Mouse (Mus musculus): ENCODE measurements around the gene Vmn2r88. TPM values are rescaled to one million over a fixed set of nuclear protein-coding genes. Genes with fewer than 3 reads are reported as not detected.
"Not testable (repeated sequence)": the region's sequence is repeated elsewhere in the genome, so short reads cannot be mapped to it uniquely, and the experiment has no call there.

The Vmn2r88 gene
- polyA plus RNA-seq, 1 experiment from 2014 or later = not detected

DNA sequence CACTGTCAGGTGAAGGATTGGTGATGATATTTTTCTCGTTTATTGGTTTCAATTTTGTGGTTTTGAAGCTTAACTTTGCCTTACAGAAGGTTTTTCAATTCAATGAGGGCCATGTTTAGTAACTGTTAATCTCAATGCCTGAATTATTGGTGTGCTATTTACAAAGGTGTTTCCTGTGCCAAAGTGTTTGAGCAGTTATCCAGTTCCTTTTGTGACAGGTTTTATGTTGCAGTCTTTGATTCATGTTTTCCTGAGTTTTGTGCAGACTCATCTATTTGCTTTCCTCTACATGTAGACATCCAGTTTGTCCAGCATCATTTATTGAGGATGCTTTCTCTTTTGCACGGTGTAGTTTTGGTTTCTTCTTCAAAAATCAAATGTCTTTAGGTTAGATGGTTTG lies 13.3 kb downstream of the Vmn2r88 start:
- Histone ChIP-seq H3K27me3 (replicated peaks; ENCODE audit: insufficient read depth, low read length) (no peaks in the 10 kb centered on the region), H3K9ac (replicated peaks; ENCODE audit: low read depth) (no peak overlapping the region), H3K36me3 (ENCODE audit: insufficient read depth, low read length) (no peaks in the 10 kb centered on the region), H3K27ac (ENCODE audit: low read length) (no peak overlapping the region), H3K4me3 (ENCODE audit: low read depth, low read length) (no peak overlapping the region), H3K4me2 (replicated peaks; ENCODE audit: low read depth, low read length) (no peak overlapping the region), H3K4me1 (ENCODE audit: insufficient read depth, low read depth, low read length) (no peaks in the 10 kb centered on the region), H3K9me3 (ENCODE audit: low read length) (no peaks in the 10 kb centered on the region)
- DNase-seq (ENCODE audit: low spot score) (no peak), ATAC-seq (no peak)
- 57% methylated on average over 2 of the region's 2 CpGs for WGBS
- TF ChIP-seq CTCF (IDR thresholded peaks at IDR 0.05) (no peak), EP300 (IDR thresholded peaks at IDR 0.05) (no peak)

DNA sequence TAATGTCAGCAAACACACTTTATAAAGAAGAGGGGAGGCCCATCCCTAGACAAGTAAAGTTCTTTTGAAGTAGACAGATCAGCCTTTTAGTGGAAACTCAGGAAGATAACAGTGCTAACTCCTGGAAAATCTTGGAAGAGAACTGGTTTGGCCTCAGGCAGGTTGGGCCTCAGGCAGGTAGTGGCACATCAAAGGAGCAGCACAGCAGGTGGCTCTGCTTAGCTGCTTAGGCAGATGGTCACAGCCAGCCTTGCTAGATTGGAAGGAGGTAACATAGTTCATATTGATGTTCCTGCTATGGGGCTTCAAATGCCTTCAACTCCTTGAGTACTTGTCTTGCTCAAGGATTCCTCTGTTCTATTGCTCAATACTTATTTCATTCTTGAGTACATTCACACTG lies 19.5 kb downstream of the Vmn2r88 start:
- not testable (repeated sequence) for DNase-seq (ENCODE audit: low spot score); H3K4me1 ChIP-seq (ENCODE audit: insufficient read depth, low read depth, low read length)

DNA sequence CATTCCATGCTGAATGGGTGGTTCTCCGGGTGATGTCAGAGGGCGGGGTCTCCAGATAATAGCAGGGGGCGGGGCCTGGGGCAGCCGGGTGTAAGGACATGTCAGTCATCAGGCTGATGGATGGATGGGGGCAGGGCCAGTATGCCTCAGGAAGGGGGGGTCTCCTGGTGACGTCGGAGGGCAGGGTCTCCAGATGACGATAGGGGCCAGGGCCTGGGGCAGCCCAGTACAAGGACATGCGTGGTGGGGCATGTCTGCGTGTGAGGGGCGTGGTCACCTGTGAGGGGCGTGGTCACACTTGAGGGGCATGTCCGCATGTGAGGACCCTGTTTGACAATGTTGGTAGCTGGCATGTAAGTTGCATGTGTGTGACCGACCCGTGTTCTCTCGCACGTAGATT lies 23.9 kb downstream of the Vmn2r88 start:
- Histone ChIP-seq H3K36me3 (ENCODE audit: insufficient read depth, low read length) (no peaks in the 10 kb centered on the region), H3K27ac (ENCODE audit: low read length) (no peak overlapping the region), H3K4me3 (ENCODE audit: low read depth, low read length) (no peak overlapping the region), H3K4me2 (replicated peaks; ENCODE audit: low read depth, low read length) (no peak overlapping the region), H3K9me3 (ENCODE audit: low read length) (no peaks in the 10 kb centered on the region), H3K27me3 (replicated peaks; ENCODE audit: insufficient read depth, low read length) (no peaks in the 10 kb centered on the region), H3K4me1 (ENCODE audit: insufficient read depth, low read depth, low read length) (no peaks in the 10 kb centered on the region), H3K9ac (replicated peaks; ENCODE audit: low read depth) (no peak overlapping the region)
- DNase-seq (ENCODE audit: low spot score) = no peak
- 90% methylated on average over 16 of the region's 16 CpGs for WGBS
- TF ChIP-seq CTCF (IDR thresholded peaks at IDR 0.05) (no peak), EP300 (IDR thresholded peaks at IDR 0.05) (no peak)
- ATAC-seq = no peak

More for the DNA sequence above, 19.5 kb downstream of the Vmn2r88 start:
- H3K27me3 ChIP-seq (replicated peaks; ENCODE audit: insufficient read depth, low read length); ATAC-seq; H3K9ac ChIP-seq (replicated peaks; ENCODE audit: low read depth); H3K9me3 ChIP-seq (ENCODE audit: low read length); H3K36me3 ChIP-seq (ENCODE audit: insufficient read depth, low read length); H3K4me3 ChIP-seq (ENCODE audit: low read depth, low read length); H3K27ac ChIP-seq (ENCODE audit: low read length); H3K4me2 ChIP-seq (replicated peaks; ENCODE audit: low read depth, low read length): not testable (repeated sequence)

DNA sequence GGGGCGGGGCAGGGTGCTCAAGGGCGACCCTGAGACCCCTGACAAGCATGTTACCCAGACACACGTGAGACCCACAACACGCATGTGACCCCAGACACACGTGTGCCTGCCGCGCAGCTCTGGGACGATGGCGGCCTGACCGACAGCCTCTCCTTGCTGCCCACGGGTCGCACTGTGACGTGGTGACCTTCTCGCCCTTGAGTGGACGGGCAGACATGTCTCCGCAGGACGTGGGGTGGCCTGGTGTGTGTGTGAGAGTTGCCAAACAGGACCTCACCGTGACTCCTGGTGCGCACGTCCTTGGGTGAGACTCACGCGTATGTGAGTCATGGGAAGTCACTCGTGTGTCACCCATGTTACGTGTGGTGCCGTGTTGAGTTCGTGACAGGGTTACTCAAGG lies 24.4 kb downstream of the Vmn2r88 start:
- Histone ChIP-seq H3K36me3 (ENCODE audit: insufficient read depth, low read length) (no peaks in the 10 kb centered on the region), H3K27ac (ENCODE audit: low read length) (no peak overlapping the region), H3K4me3 (ENCODE audit: low read depth, low read length) (no peak overlapping the region), H3K4me1 (ENCODE audit: insufficient read depth, low read depth, low read length) (no peaks in the 10 kb centered on the region), H3K9ac (replicated peaks; ENCODE audit: low read depth) (no peak overlapping the region), H3K27me3 (replicated peaks; ENCODE audit: insufficient read depth, low read length) (no peaks in the 10 kb centered on the region), H3K4me2 (replicated peaks; ENCODE audit: low read depth, low read length) (no peak overlapping the region), H3K9me3 (ENCODE audit: low read length) (no peaks in the 10 kb centered on the region)
- DNase-seq (ENCODE audit: low spot score) = no peak
- 95% methylated on average over 25 of the region's 26 CpGs for WGBS
- TF ChIP-seq EP300 (IDR thresholded peaks at IDR 0.05) (no peak), CTCF (IDR thresholded peaks at IDR 0.05) (no peak)
- ATAC-seq = no peak

DNA sequence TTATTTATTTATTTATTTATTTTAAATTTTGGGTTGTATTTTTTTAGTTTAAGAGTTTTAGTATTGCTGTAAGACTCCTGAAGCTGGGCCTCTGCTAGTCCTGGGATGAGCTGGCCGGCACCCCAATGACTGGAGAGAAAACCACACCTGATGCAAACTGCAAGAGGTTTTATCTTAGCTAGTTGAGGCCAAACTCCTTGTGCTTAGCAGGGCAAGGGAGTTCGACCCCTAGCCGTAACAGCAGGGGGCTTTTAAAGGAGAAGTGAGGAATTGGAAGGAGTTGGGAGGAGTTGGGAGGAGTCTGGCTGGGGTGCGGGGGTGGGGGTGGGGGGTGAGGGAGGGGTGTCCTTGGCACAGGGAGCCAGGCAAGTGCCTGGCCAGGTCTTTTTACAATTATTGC lies 28.3 kb downstream of the Vmn2r88 start:
- no peak for TF ChIP-seq EP300 (IDR thresholded peaks at IDR 0.05)
- no peak for TF ChIP-seq CTCF (IDR thresholded peaks at IDR 0.05)
- 84% methylated on average over 4 of the region's 4 CpGs for WGBS
- no peaks in the 10 kb centered on the region for H3K4me1 ChIP-seq (ENCODE audit: insufficient read depth, low read depth, low read length)
- no peak overlapping the region for H3K4me2 ChIP-seq (replicated peaks; ENCODE audit: low read depth, low read length)
- H3K4me3 ChIP-seq (ENCODE audit: low read depth, low read length) = no peak overlapping the region
- no peak overlapping the region for H3K27ac ChIP-seq (ENCODE audit: low read length)
- H3K27me3 ChIP-seq (replicated peaks; ENCODE audit: insufficient read depth, low read length) = no peaks in the 10 kb centered on the region
- ATAC-seq = no peak
- H3K9me3 ChIP-seq (ENCODE audit: low read length) = no peaks in the 10 kb centered on the region
- no peaks in the 10 kb centered on the region for H3K36me3 ChIP-seq (ENCODE audit: insufficient read depth, low read length)
- DNase-seq (ENCODE audit: low spot score) = no peak
- no peak overlapping the region for H3K9ac ChIP-seq (replicated peaks; ENCODE audit: low read depth)

DNA sequence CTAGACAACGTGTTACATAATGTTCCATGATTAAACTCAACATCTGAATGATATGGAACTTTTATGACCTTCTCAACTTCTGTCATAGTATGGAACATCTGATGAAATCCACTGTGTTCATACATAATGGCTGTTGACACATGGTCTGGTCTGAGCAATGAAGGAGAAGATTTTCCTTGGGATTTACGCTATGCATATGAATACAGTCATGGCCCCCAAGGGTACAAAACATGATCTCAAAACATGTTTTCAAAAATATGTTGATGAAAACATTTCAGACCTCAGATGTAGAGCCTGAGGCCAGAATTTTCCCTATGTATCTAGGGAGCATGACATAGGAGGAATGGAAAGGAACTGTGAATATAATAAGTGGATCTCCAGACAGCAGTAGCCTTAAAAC lies 40.9 kb downstream of the Vmn2r88 start, which contains the start of gene Vmn2r89:
Gene Vmn2r89, plus strand, starts transcription at position 301 of the 400 bp plus-strand sequence.
- ATAC-seq; H3K4me1 ChIP-seq (ENCODE audit: insufficient read depth, low read depth, low read length): not testable (repeated sequence)
- 72% methylated on average over 2 of the region's 2 CpGs for WGBS

More for the DNA sequence above, 40.9 kb downstream of the Vmn2r88 start, which contains the start of gene Vmn2r89:
- not testable (repeated sequence) for H3K4me2 ChIP-seq (replicated peaks; ENCODE audit: low read depth, low read length); H3K36me3 ChIP-seq (ENCODE audit: insufficient read depth, low read length); H3K4me3 ChIP-seq (ENCODE audit: low read depth, low read length); H3K27ac ChIP-seq (ENCODE audit: low read length); H3K9ac ChIP-seq (replicated peaks; ENCODE audit: low read depth); DNase-seq (ENCODE audit: low spot score); H3K9me3 ChIP-seq (ENCODE audit: low read length); H3K27me3 ChIP-seq (replicated peaks; ENCODE audit: insufficient read depth, low read length)

Other genes with a start within 250 kb of the Vmn2r88 start
- gene Rnase2b, start 248.6 kb upstream of the Vmn2r88 start, polyA plus RNA-seq (2015; fragmentation: Nextera tagmentation; extraction: Ambion mirVana) = 0.16 TPM in 1 of 2 replicates, not detected in the other
- not detected in 2 replicates for gene Ang2, start 211.7 kb upstream of the Vmn2r88 start, polyA plus RNA-seq (2015; fragmentation: Nextera tagmentation; extraction: Ambion mirVana)
- gene Ear14, start 207.4 kb upstream of the Vmn2r88 start, polyA plus RNA-seq (2015; fragmentation: Nextera tagmentation; extraction: Ambion mirVana) = not detected in 2 replicates
- gene Rnase2a, start 154.7 kb upstream of the Vmn2r88 start, polyA plus RNA-seq (2015; fragmentation: Nextera tagmentation; extraction: Ambion mirVana) = not detected in 2 replicates
- not detected in 2 replicates for gene Gm7247, start 49.1 kb upstream of the Vmn2r88 start, polyA plus RNA-seq (2015; fragmentation: Nextera tagmentation; extraction: Ambion mirVana)
- not detected in 2 replicates for gene Vmn2r89, start 41.0 kb downstream of the Vmn2r88 start, polyA plus RNA-seq (2015; fragmentation: Nextera tagmentation; extraction: Ambion mirVana)
- gene Gm5622, start 142.0 kb downstream of the Vmn2r88 start, polyA plus RNA-seq (2015; fragmentation: Nextera tagmentation; extraction: Ambion mirVana) = not detected in 2 replicates
- gene Gm17175, start 163.2 kb downstream of the Vmn2r88 start, polyA plus RNA-seq (2015; fragmentation: Nextera tagmentation; extraction: Ambion mirVana) = not detected in 2 replicates
- not detected in 2 replicates for gene Gm17174, start 181.3 kb downstream of the Vmn2r88 start, polyA plus RNA-seq (2015; fragmentation: Nextera tagmentation; extraction: Ambion mirVana)
- not detected in 2 replicates for gene Gm17078, start 200.5 kb downstream of the Vmn2r88 start, polyA plus RNA-seq (2015; fragmentation: Nextera tagmentation; extraction: Ambion mirVana)
- gene Gm4181, start 224.8 kb downstream of the Vmn2r88 start, polyA plus RNA-seq (2015; fragmentation: Nextera tagmentation; extraction: Ambion mirVana) = not detected in 2 replicates

All from lung, postnatal 0 days (tissue).